Mouse (Mus musculus) megakaryocyte, embryonic 14.5 days (primary cell): ENCODE data around the gene Cdk11b.

Experiments
- FLI1 ChIP-seq: IDR thresholded peaks from 2 replicates; pipeline ENCODE4 v1.6.1; 2012; ENCODE audit warnings: low read length, inconsistent platforms, mixed read lengths
- GATA1 ChIP-seq: IDR thresholded peaks from 3 replicates; pipeline ENCODE4 v1.6.1; 2012; ENCODE audit warnings: mixed read lengths, low read length, inconsistent platforms, borderline replicate concordance

- TF ChIP-seq GATA1 (no peak), FLI1 (no peak)
Observed at GRCm38 (mm10) chr4:155599901-155600825, 24.5 kb upstream of the Cdk11b start.
